Mouse (Mus musculus) liver, embryonic 16.5 days (tissue): ENCODE measurements around the gene Ogg1. TPM values are rescaled to one million over a fixed set of nuclear protein-coding genes. Genes with fewer than 3 reads are reported as not detected.
A peak's percentile ranks its signal among the peaks of the same experiment; 100 is the strongest.

Source experiments
- ATAC-seq: fragments of 200-750 bp; cut with Nextera tagmentation; 2 replicates; pipeline ENCODE4 v1.8.0; 2017; ENCODE audit warnings: low read depth, mild to moderate bottlenecking, moderate number of reproducible peaks, moderate library complexity
- H3K27ac ChIP-seq: fragments of 300-500 bp; sonication (generic); 2 replicates; pipeline ENCODE4 v1.5.1; 2014; ENCODE audit warnings: mild to moderate bottlenecking, low read length
- H3K27me3 ChIP-seq: fragments of 300-500 bp; sonication (generic); 2 replicates; pipeline ENCODE4 v1.6.1; 2014; ENCODE audit warnings: low read depth, low read length, mixed read lengths; ENCODE audit not compliant: control insufficient read depth, insufficient read depth
- H3K36me3 ChIP-seq: fragments of 300-500 bp; sonication (generic); 2 replicates; pipeline ENCODE4 v1.6.1; 2014; ENCODE audit warnings: mild to moderate bottlenecking; ENCODE audit not compliant: control insufficient read depth, insufficient read depth
- H3K4me1 ChIP-seq: fragments of 300-500 bp; sonication (generic); 2 replicates; pipeline ENCODE4 v1.6.1; 2014; ENCODE audit warnings: low read depth, low read length, mixed read lengths; ENCODE audit not compliant: control insufficient read depth
- H3K4me2 ChIP-seq: fragments of 300-500 bp; sonication (generic); 2 replicates; pipeline ENCODE4 v1.6.1; 2014; ENCODE audit warnings: low read depth, low read length, mixed read lengths
- H3K4me3 ChIP-seq: fragments of 300-500 bp; sonication (generic); 2 replicates; pipeline ENCODE4 v1.5.1; 2014; ENCODE audit warnings: low read depth, mild to moderate bottlenecking, low read length
- H3K9ac ChIP-seq: fragments of 300-500 bp; sonication (generic); 2 replicates; pipeline ENCODE4 v1.6.1; 2014; ENCODE audit warnings: low read depth, low read length
- H3K9me3 ChIP-seq: fragments of 300-500 bp; sonication (generic); replicated peaks from 2 replicates; pipeline ENCODE4 v1.6.1; 2016; ENCODE audit warnings: low read length; ENCODE audit not compliant: control insufficient read depth
- WGBS: fragments of 180-500 bp; shearing (Covaris S2); extraction: QIAGEN DNeasy Blood & Tissue Kit; methylation state at CpG from one replicate; pipeline ENCODE4 v1.1.7; 2014; ENCODE audit not compliant: insufficient replicate concordance; 5-methylcytosine and 5-hydroxymethylcytosine counted together
- polyA plus RNA-seq: library from polyadenylated mRNA; unstranded; fragments of >200 nt; fragmentation: Nextera tagmentation; extraction: Ambion mirVana; gene quantifications from 2 replicates; pipeline ENCODE4 v1.2.1, GENCODE M21; 2015

The Ogg1 gene
- polyA plus RNA-seq, 1 experiment from 2014 or later = 4.4 TPM

- H3K4me2 ChIP-seq = no peak overlapping the region
- no peaks in the 10 kb centered on the region for H3K4me1 ChIP-seq
- H3K9ac ChIP-seq = no peak overlapping the region
- H3K4me3 ChIP-seq = no peak overlapping the region
- no peaks in the 10 kb centered on the region for H3K9me3 ChIP-seq
- H3K36me3 ChIP-seq = no peaks in the 10 kb centered on the region
- H3K27ac ChIP-seq = no peak overlapping the region
- WGBS = 60% methylated on average over 6 of the region's 6 CpGs
- ATAC-seq = no peak
- no peaks in the 10 kb centered on the region for H3K27me3 ChIP-seq
Observed at GRCm38 (mm10) chr6:113290346-113290745, 36.4 kb upstream of the Ogg1 start.

GRCm38 (mm10) chr6:113292938-113293337, 33.8 kb upstream of the Ogg1 start:
- H3K9me3 ChIP-seq = no peaks in the 10 kb centered on the region
- no peaks in the 10 kb centered on the region for H3K27me3 ChIP-seq
- H3K4me3 ChIP-seq = no peak overlapping the region
- WGBS = 51% methylated on average over 5 of the region's 5 CpGs
- H3K4me1 ChIP-seq = no peaks in the 10 kb centered on the region
- no peak overlapping the region for H3K27ac ChIP-seq
- no peak for ATAC-seq
- no peak overlapping the region for H3K4me2 ChIP-seq
- no peak overlapping the region for H3K9ac ChIP-seq
- H3K36me3 ChIP-seq = no peaks in the 10 kb centered on the region

DNA sequence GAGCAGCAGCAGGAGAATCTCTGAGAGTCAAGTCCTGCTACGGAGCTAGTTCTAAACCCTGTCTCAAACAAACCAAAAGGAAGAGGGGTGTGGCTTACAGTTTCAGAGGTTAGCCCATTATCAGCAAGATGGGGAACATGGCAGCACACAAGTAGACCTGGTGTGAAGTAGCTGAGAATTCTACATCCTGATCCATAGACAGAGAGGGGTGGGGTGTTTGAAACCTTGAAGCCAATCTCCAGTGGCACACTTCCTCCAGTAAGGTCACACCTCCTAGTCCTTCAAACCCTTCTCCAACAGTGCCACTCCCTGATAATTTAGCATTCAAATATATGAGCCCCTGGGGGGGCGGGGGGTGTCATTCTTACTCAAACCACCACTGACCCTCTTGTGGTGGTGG, 30.7 kb upstream of the Ogg1 start:
- Histone ChIP-seq H3K9ac (no peak overlapping the region), H3K36me3 (no peaks in the 10 kb centered on the region), H3K4me1 (no peaks in the 10 kb centered on the region), H3K9me3 (no peaks in the 10 kb centered on the region), H3K27me3 (no peaks in the 10 kb centered on the region), H3K27ac (no peak overlapping the region), H3K4me2 (no peak overlapping the region), H3K4me3 (no peak overlapping the region)
- 65% methylated on average over 2 of the region's 2 CpGs for WGBS
- no peak for ATAC-seq

DNA sequence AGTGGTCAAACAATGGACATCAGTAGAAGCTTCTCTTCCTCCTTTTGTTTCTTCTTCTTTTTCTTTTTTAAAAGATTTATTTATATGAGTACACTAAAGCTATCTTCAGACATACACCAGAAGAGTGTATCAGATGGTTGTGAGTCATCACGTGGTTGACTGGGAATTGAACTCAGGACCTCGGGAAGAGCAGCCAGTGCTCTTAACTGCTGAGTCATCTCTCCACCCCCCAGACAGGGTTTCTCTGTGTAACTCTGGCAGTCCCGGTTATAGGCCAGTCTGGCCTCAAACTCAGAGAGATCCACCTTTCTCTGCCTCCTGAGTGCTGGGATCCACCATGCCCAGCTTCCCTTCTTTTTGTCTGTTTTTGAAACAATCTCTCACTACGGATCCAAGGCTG, 30.1 kb upstream of the Ogg1 start:
- Histone ChIP-seq H3K27me3 (no peaks in the 10 kb centered on the region), H3K27ac (no peak overlapping the region), H3K9me3 (no peaks in the 10 kb centered on the region), H3K4me3 (no peak overlapping the region), H3K4me2 (no peak overlapping the region), H3K36me3 (no peaks in the 10 kb centered on the region), H3K9ac (no peak overlapping the region), H3K4me1 (no peaks in the 10 kb centered on the region)
- no peak for ATAC-seq
- WGBS = 33% methylated on average over 4 of the region's 4 CpGs

- no peaks in the 10 kb centered on the region for H3K27me3 ChIP-seq
- H3K9me3 ChIP-seq = no peaks in the 10 kb centered on the region
- no peak for ATAC-seq
- H3K4me1 ChIP-seq = peaks cover 7% of the 10 kb centered on the region
- WGBS = 58% methylated on average over 5 of the region's 5 CpGs
- no peaks in the 10 kb centered on the region for H3K36me3 ChIP-seq
- H3K4me3 ChIP-seq = no peak overlapping the region
- no peak overlapping the region for H3K27ac ChIP-seq
- no peak overlapping the region for H3K9ac ChIP-seq
- no peak overlapping the region for H3K4me2 ChIP-seq
Observed at GRCm38 (mm10) chr6:113301350-113301749, 25.4 kb upstream of the Ogg1 start.

GRCm38 (mm10) chr6:113302258-113302657, 24.5 kb upstream of the Ogg1 start:
- no peaks in the 10 kb centered on the region for H3K36me3 ChIP-seq
- WGBS = 17% methylated on average over 3 of the region's 3 CpGs
- no peak overlapping the region for H3K27ac ChIP-seq
- peaks cover 7% of the 10 kb centered on the region for H3K4me1 ChIP-seq
- H3K4me2 ChIP-seq = no peak overlapping the region
- ATAC-seq = no peak
- H3K9ac ChIP-seq = no peak overlapping the region
- H3K27me3 ChIP-seq = no peaks in the 10 kb centered on the region
- no peak overlapping the region for H3K4me3 ChIP-seq
- H3K9me3 ChIP-seq = no peaks in the 10 kb centered on the region

- peak overlapping the region; percentile 97 for H3K9ac ChIP-seq
- H3K4me1 ChIP-seq = peaks cover 19% of the 10 kb centered on the region
- H3K36me3 ChIP-seq = peaks cover 14% of the 10 kb centered on the region
- no peaks in the 10 kb centered on the region for H3K27me3 ChIP-seq
- no peaks in the 10 kb centered on the region for H3K9me3 ChIP-seq
- H3K4me3 ChIP-seq = peak overlapping the region; percentile 92
- peak overlapping the region; percentile 97 for H3K4me2 ChIP-seq
- WGBS = under 1% methylated on average over 50 of the region's 50 CpGs
- peak; percentile 94 for ATAC-seq
- peak overlapping the region; percentile 97 for H3K27ac ChIP-seq
Observed at GRCm38 (mm10) chr6:113306322-113306985, 20.3 kb upstream of the Ogg1 start.

DNA sequence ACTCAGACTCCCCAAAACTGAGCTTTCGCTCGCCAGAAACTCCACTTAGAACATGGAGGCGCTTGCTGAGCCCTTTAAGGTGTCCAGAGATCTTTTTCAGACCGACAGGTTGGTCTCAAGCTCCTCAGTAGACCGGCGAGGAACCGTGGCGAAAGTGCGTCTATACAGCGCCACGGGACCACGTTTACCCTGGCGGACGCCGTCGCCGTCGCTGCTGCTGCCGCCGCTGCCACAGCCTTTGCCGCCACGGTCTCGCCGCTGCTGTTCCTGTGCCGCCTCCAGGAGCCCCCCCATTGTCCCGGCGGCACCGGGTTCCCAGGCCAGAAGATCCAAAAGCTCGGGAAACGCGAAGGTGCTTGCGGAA, 19.8 kb upstream of the Ogg1 start, which contains the start of gene Brpf1:
Gene Brpf1 (plus strand): TSS at position 152 of the 364 bp plus-strand sequence.
- peak within 1 kb of the TSS; percentile 97 for H3K9ac ChIP-seq
- peak within 1 kb of the TSS; percentile 92 for H3K4me3 ChIP-seq
- under 1% methylated on average over 32 of the region's 32 CpGs for WGBS
- H3K4me1 ChIP-seq = peaks cover 19% of the 10 kb centered on the region
- H3K36me3 ChIP-seq = peaks cover 14% of the 10 kb centered on the region
- H3K27ac ChIP-seq = peak within 1 kb of the TSS; percentile 97
- H3K4me2 ChIP-seq = peak within 1 kb of the TSS; percentile 97
- H3K27me3 ChIP-seq = no peaks in the 10 kb centered on the region
- H3K9me3 ChIP-seq = no peaks in the 10 kb centered on the region
- peak; percentile 35 for ATAC-seq

GRCm38 (mm10) chr6:113307481-113308121, 19.2 kb upstream of the Ogg1 start:
- H3K4me1 ChIP-seq = peaks cover 19% of the 10 kb centered on the region
- no peaks in the 10 kb centered on the region for H3K9me3 ChIP-seq
- no peaks in the 10 kb centered on the region for H3K27me3 ChIP-seq
- ATAC-seq = no peak
- H3K27ac ChIP-seq = peak overlapping the region; percentile 97
- whole genome bisulfite sequencing = under 1% methylated on average over 24 of the region's 34 CpGs
- peak overlapping the region; percentile 97 for H3K9ac ChIP-seq
- peaks cover 19% of the 10 kb centered on the region for H3K36me3 ChIP-seq
- H3K4me2 ChIP-seq = peak overlapping the region; percentile 97
- H3K4me3 ChIP-seq = peak overlapping the region; percentile 92
